Mouse (Mus musculus): ENCODE data around the gene Nucb1.
"Not testable (repeated sequence)": the region's sequence is repeated elsewhere in the genome, so short reads cannot be mapped to it uniquely, and the experiment has no call there.

Gene Nucb1

GRCm38 (mm10) chr7:45488293-45489204 lies 21.7 kb downstream of the Nucb1 start, which contains the start of gene Dhdh:
Gene Dhdh, minus strand, starts transcription at chr7:45488805.
- peak; percentile 47 to 58 for DNase-seq

GRCm38 (mm10) chr7:45487861-45488292 lies 22.3 kb downstream of the Nucb1 start:
- no peak for DNase-seq

DNA sequence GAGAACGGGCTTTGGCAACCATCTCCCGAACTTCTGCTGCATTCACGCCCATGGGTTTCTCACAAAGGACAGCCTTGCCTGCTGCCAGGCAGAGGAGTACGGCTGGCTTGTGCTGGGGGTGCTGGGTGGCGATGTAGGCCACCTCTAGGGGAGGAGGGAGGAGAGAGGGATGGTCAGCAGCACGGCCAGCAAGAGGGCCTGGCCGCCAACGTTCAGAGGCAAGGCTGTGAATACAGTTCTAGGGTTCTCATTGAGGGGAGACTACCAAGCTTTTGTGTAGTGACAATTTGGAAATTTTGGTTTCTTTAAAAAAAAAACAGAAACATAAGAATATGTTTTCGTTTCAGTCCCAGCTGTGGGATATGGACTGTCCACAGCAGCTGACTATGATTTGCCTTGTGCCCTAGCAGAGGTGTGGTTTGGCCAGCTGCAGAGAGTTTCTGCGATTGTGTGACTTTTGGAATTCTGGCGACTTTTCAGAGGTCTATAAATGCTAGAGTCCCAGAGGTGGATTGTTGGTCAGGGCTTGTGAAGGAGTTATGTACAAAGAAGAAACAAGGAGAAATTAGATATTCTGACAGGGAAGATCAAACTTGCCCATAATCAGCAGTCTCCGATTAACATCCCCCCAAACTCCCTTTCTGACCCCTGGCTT lies 23.3 kb downstream of the Nucb1 start, which contains the start of gene Gm45808:
Gm45808 (minus strand) TSS at position 51 of the 655 bp plus-strand sequence.
- DNase-seq = no peak

GRCm38 (mm10) chr7:45486158-45486557 lies 24.0 kb downstream of the Nucb1 start:
- no peak for DNase-seq

- DNase-seq = not testable (repeated sequence)
Measured at GRCm38 (mm10) chr7:45484985-45485384, 25.2 kb downstream of the Nucb1 start.

DNA sequence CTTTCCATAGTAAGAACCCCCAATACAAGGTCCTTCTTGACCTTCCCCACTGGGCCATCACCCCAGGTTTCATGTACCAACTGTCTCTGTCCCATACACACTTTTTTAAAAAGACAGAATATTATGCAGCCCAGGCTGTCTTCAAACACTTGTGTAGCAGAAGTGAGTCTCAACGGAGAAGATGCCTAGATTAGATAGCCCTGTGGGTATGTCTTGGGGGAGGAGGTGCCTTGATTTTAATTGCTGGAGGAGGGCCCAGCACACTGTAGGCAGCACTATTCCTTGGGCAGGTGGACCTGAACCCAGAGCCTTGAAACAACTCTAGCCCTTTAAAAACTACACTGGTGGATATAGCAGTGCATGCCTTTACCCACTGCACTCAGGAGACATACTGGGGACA lies 28.0 kb downstream of the Nucb1 start:
- no peak for DNase-seq

- peak; percentile 22 to 59 for DNase-seq
Measured at GRCm38 (mm10) chr7:45481374-45481927, 28.8 kb downstream of the Nucb1 start, which contains the start of gene Tulp2. Gene Tulp2, plus strand, starts transcription at chr7:45481877.

- DNase-seq = not testable (repeated sequence)
Measured at GRCm38 (mm10) chr7:45480310-45480709, 29.9 kb downstream of the Nucb1 start.

GRCm38 (mm10) chr7:45478774-45479173 lies 31.4 kb downstream of the Nucb1 start:
- no peak for DNase-seq

DNA sequence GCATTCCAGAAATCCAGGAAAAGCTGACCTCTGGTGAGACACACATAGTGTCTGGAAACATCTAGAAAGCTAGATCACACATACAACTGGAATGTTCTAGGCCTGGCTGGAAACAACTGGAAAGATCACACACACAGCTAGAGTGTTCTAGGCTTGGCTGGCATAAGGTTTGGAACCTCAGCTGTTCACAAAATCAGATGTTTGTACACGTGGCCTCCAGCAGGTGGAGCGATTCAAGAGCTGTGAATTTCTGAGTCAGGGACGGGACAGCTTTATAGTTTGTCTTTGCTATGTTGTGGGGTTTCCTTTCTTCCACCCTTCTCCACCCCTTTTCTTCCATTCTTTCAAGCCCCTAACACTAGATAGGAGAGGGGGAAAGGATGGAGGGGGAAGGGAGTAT lies 33.2 kb downstream of the Nucb1 start:
- DNase-seq = peak in 1 of 2 experiments; percentile 62

DNA sequence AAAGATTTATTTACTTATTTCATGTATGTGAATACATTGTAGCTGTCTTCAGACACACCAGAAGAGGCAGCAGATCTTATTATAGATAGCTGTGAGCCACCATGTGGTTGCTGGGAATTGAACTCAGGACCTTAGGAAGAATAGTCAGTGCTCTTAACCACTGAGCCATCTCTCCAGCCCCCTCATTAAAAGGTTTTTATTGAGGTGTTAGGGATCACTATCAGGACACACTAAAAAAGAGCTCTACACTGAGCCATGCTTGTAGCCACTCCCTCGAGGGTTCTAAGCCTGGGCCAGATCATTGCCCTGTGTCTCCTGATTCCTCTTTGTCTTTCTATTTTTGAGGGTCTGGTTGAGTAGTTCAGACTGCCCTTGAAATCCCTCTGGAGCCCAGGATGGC lies 33.8 kb downstream of the Nucb1 start:
- no peak for DNase-seq

DNA sequence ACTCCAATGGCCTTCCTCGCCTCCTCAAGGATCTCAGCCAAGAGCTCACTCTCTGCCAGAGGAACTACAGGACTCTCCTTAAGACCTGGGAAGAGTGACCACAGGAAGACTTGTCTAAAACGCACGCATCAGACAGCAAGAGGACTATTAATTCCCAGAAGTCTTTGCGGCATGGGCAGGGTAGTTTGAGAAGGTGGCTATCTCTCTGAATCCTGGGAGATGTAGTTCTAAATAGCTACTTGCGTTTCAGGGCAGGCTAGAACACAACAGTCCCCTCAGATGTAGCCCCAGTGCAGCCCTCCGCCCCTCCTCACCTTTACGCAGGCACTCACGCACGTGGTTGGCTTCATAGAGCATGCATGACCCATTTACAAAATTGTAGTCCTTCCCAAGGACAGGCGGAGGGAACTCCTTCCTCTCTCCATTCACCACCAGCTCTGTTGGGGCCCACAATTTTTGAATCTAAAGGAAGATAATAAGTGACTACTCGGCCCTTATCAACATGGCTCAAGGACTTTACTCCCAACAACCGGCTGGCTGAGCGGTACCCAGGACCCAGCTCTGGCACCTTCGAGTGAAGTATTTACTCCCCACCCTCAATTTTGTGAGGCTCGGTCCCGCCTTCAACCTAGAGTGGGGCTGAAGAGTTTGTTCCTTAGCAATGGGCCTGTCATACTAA lies 34.8 kb downstream of the Nucb1 start:
- DNase-seq = no peak

GRCm38 (mm10) chr7:45470869-45471268 lies 39.3 kb downstream of the Nucb1 start:
- peak; percentile 39 to 78 for DNase-seq

DNA sequence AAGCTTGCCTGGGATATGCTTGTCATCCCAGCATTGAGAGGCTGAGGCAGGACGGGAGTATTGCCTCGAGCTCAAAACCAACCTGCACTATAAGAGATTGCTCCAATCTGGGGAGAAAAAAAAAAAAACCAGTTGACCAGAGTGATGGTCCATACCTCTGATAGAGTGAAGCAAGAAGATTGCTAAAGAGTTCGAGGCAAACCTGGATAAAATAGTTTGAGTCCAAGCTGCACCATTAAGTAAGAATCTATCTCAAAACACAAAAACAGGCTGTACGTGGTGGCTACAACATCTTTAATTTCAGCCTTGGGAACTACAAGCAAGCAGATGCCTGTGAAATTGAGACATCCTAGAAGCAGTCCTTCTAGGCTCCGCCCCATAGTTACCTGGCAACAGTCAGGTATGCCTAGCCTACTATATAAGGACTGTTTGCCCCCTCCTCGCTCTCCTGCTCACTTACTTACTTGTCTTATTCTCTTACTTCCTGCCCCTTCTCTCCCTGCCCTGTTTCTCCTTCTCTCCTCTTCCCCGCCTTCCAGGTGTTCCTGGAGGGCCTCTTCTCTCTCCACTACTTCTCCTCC lies 43.0 kb downstream of the Nucb1 start:
- DNase-seq = no peak

- peak; percentile 91 to 96 for DNase-seq
Measured at GRCm38 (mm10) chr7:45466283-45467089, 43.7 kb downstream of the Nucb1 start, which contains the start of gene Bax. Gene Bax, minus strand, starts transcription at chr7:45466898.

DNA sequence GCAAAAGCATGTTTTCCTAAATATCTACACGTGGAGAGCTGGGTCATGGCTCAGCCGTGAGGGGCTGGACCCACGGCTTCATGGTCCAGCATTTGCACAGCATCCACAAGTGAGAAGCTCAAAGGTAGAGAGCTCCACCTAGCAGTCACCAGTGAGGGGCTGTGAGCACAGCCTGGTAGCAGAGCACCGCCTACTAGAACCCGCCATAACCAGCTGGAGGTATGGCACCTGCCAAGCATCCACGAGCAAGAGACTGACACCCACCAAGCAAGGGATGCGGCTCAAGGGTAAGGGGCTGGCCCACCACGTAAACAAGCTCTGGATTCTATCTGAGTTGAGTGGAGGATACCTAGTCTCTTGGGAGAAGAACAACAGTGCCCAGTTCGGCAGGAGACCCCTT lies 44.7 kb downstream of the Nucb1 start:
- DNase-seq = no peak

GRCm38 (mm10) chr7:45465112-45465511 lies 45.1 kb downstream of the Nucb1 start:
- DNase-seq = no peak

GRCm38 (mm10) chr7:45463987-45464778 lies 46.0 kb downstream of the Nucb1 start:
- DNase-seq = no peak

GRCm38 (mm10) chr7:45462868-45463267 lies 47.3 kb downstream of the Nucb1 start:
- DNase-seq = not testable (repeated sequence)

DNA sequence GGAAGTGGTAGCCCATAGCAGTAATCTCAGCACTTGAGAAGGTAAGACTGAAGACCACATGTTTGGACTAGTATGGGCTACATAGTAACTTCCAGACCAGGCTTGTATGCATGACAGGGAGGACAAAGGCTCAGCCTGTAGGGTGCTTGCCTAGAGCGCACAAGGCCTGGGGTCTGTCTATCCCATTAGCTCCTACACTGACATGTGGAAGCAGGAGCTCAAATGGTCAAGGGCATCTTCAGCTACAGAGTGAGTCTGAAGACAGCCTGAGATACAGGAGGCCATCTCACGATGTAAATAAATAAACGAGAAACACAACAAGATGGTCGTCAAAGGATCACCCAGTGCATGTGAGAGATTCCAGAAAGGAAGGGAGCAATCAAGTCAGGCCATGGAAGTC lies 47.9 kb downstream of the Nucb1 start:
- no peak for DNase-seq

DNA sequence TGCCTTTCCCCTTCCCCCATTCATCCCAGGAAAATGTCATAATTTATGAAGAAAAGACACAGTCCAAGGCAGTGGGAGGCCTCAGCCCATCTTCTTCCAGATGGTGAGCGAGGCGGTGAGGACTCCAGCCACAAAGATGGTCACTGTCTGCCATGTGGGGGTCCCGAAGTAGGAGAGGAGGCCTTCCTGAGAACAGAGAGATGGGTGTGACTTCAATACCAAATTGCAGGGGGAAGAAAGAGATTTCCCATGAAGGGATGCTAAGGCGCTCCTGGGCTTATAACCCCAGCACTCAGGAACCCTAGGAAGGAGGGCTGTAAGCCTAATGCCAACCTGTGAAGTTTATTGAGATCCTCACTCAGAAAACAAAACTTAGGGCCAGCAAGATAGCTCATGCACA lies 48.4 kb downstream of the Nucb1 start:
- no peak for DNase-seq
